Mouse (Mus musculus): ENCODE data around the gene Gm28635. TPM values are rescaled to one million over a fixed set of nuclear protein-coding genes. Genes with fewer than 3 reads are reported as not detected.

Gene Gm28635
- polyA plus RNA-seq, 1 experiment from 2014 or later, result not detected

- WGBS, result 59% methylated on average over 3 of the region's 3 CpGs
Observed at GRCm38 (mm10) chr2:84660253-84660652, 17.6 kb downstream of the Gm28635 start.

GRCm38 (mm10) chr2:84658806-84659205 is 19.0 kb downstream of the Gm28635 start, which contains the start of gene Btbd18:
Gene Btbd18, plus strand, starts transcription at chr2:84659079.
- 91% methylated on average over 32 of the region's 32 CpGs for WGBS
- H3K27me3 ChIP-seq (ENCODE audit: control insufficient read depth, insufficient read depth, low read length), result no peaks in the 10 kb centered on the region

More at GRCm38 (mm10) chr2:84660253-84660652, 17.6 kb downstream of the Gm28635 start:
- Histone ChIP-seq H3K9ac (ENCODE audit: low read length) (no peak overlapping the region), H3K4me3 (ENCODE audit: control insufficient read depth in 1 of 2, insufficient read depth in 1 of 2, low read depth in 1 of 2, low read length in 2 of 2) (no peak overlapping the region), H3K27me3 (ENCODE audit: control insufficient read depth, insufficient read depth, low read length) (no peaks in the 10 kb centered on the region), H3K4me2 (ENCODE audit: low read length) (no peak overlapping the region), H3K27ac (replicated peaks in 1 of 2; ENCODE audit: control insufficient read depth in 1 of 2, insufficient read depth in 1 of 2, low read depth in 2 of 2, low read length in 2 of 2) (no peak overlapping the region), H3K4me1 (ENCODE audit: control insufficient read depth in 2 of 2, insufficient read depth in 2 of 2, low read length in 2 of 2) (no peaks in the 10 kb centered on the region), H3K36me3 (ENCODE audit: control insufficient read depth, insufficient read depth, low read length) (no peaks in the 10 kb centered on the region), H3K9me3 (ENCODE audit: control insufficient read depth, low read length) (no peaks in the 10 kb centered on the region)
- no peak for ATAC-seq (ENCODE audit: insufficient number of reproducible peaks, insufficient read depth, low FRiP score, low read depth)

GRCm38 (mm10) chr2:84655864-84656263 is 22.0 kb downstream of the Gm28635 start:
- H3K9me3 ChIP-seq (ENCODE audit: control insufficient read depth, low read length), result no peaks in the 10 kb centered on the region
- H3K9ac ChIP-seq (ENCODE audit: low read length), result no peak overlapping the region
- H3K4me2 ChIP-seq (ENCODE audit: low read length), result no peak overlapping the region
- H3K36me3 ChIP-seq (ENCODE audit: control insufficient read depth, insufficient read depth, low read length), result no peaks in the 10 kb centered on the region
- no peak overlapping the region for H3K27ac ChIP-seq (replicated peaks in 1 of 2; ENCODE audit: control insufficient read depth in 1 of 2, insufficient read depth in 1 of 2, low read depth in 2 of 2, low read length in 2 of 2)
- no peak overlapping the region for H3K4me3 ChIP-seq (ENCODE audit: control insufficient read depth in 1 of 2, insufficient read depth in 1 of 2, low read depth in 1 of 2, low read length in 2 of 2)
- WGBS, result 58% methylated on average over 1 of the region's 1 CpGs
- ATAC-seq (ENCODE audit: insufficient number of reproducible peaks, insufficient read depth, low FRiP score, low read depth), result no peak
- no peaks in the 10 kb centered on the region for H3K27me3 ChIP-seq (ENCODE audit: control insufficient read depth, insufficient read depth, low read length)
- no peaks in the 10 kb centered on the region for H3K4me1 ChIP-seq (ENCODE audit: control insufficient read depth in 2 of 2, insufficient read depth in 2 of 2, low read length in 2 of 2)

More at GRCm38 (mm10) chr2:84658806-84659205, 19.0 kb downstream of the Gm28635 start, which contains the start of gene Btbd18:
- no peak within 1 kb of the TSS for H3K27ac ChIP-seq (replicated peaks in 1 of 2; ENCODE audit: control insufficient read depth in 1 of 2, insufficient read depth in 1 of 2, low read depth in 2 of 2, low read length in 2 of 2)
- no peak for ATAC-seq (ENCODE audit: insufficient number of reproducible peaks, insufficient read depth, low FRiP score, low read depth)
- H3K9ac ChIP-seq (ENCODE audit: low read length), result no peak within 1 kb of the TSS
- no peak within 1 kb of the TSS for H3K4me3 ChIP-seq (ENCODE audit: control insufficient read depth in 1 of 2, insufficient read depth in 1 of 2, low read depth in 1 of 2, low read length in 2 of 2)
- H3K4me1 ChIP-seq (ENCODE audit: control insufficient read depth in 2 of 2, insufficient read depth in 2 of 2, low read length in 2 of 2), result no peaks in the 10 kb centered on the region
- H3K9me3 ChIP-seq (ENCODE audit: control insufficient read depth, low read length), result no peaks in the 10 kb centered on the region
- H3K36me3 ChIP-seq (ENCODE audit: control insufficient read depth, insufficient read depth, low read length), result no peaks in the 10 kb centered on the region
- H3K4me2 ChIP-seq (ENCODE audit: low read length), result no peak within 1 kb of the TSS

DNA sequence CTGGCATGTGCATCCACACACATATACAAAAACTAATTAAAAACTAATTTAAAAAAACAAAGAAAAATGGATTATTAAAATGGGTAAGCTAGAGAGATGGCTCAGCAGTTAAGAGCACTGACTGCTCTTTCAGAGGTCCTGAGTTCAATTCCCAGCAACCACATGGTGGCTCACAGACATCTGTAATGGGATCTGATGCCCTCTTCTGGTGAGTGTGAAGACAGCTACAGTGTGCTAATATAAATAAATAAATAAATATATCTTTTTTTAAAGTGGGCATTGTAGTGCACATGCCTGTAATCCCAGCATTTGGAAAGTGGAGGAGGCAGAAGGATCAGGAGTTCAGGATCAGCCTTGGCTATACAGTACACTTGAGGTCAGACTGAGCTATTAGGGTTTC is 24.5 kb downstream of the Gm28635 start:
- no peaks in the 10 kb centered on the region for H3K4me1 ChIP-seq (ENCODE audit: control insufficient read depth in 2 of 2, insufficient read depth in 2 of 2, low read length in 2 of 2)
- H3K4me3 ChIP-seq (ENCODE audit: control insufficient read depth in 1 of 2, insufficient read depth in 1 of 2, low read depth in 1 of 2, low read length in 2 of 2), result no peak overlapping the region
- no peak overlapping the region for H3K9ac ChIP-seq (ENCODE audit: low read length)
- H3K27ac ChIP-seq (replicated peaks in 1 of 2; ENCODE audit: control insufficient read depth in 1 of 2, insufficient read depth in 1 of 2, low read depth in 2 of 2, low read length in 2 of 2), result no peak overlapping the region
- no peaks in the 10 kb centered on the region for H3K36me3 ChIP-seq (ENCODE audit: control insufficient read depth, insufficient read depth, low read length)
- ATAC-seq (ENCODE audit: insufficient number of reproducible peaks, insufficient read depth, low FRiP score, low read depth), result no peak
- H3K9me3 ChIP-seq (ENCODE audit: control insufficient read depth, low read length), result no peaks in the 10 kb centered on the region
- H3K4me2 ChIP-seq (ENCODE audit: low read length), result no peak overlapping the region
- no peaks in the 10 kb centered on the region for H3K27me3 ChIP-seq (ENCODE audit: control insufficient read depth, insufficient read depth, low read length)

- ATAC-seq (ENCODE audit: insufficient number of reproducible peaks, insufficient read depth, low FRiP score, low read depth), result peak; percentile 93
- Histone ChIP-seq H3K4me3 (ENCODE audit: control insufficient read depth in 1 of 2, insufficient read depth in 1 of 2, low read depth in 1 of 2, low read length in 2 of 2) (peak within 1 kb of the TSS; percentile 65 to 86), H3K4me1 (ENCODE audit: control insufficient read depth in 2 of 2, insufficient read depth in 2 of 2, low read length in 2 of 2) (peaks cover 3 to 24% of the 10 kb centered on the region in 2 experiments; a peak in 3 of 4 replicates), H3K27ac (replicated peaks in 1 of 2; ENCODE audit: control insufficient read depth in 1 of 2, insufficient read depth in 1 of 2, low read depth in 2 of 2, low read length in 2 of 2) (peak within 1 kb of the TSS; percentile 95 to 99), H3K9me3 (ENCODE audit: control insufficient read depth, low read length) (no peaks in the 10 kb centered on the region), H3K36me3 (ENCODE audit: control insufficient read depth, insufficient read depth, low read length) (no peaks in the 10 kb centered on the region), H3K27me3 (ENCODE audit: control insufficient read depth, insufficient read depth, low read length) (no peaks in the 10 kb centered on the region), H3K9ac (ENCODE audit: low read length) (peak within 1 kb of the TSS; percentile 86), H3K4me2 (ENCODE audit: low read length) (peak within 1 kb of the TSS; percentile 79)
- WGBS, result under 1% methylated on average over 15 of the region's 15 CpGs
Observed at GRCm38 (mm10) chr2:84650464-84651195, 27.2 kb downstream of the Gm28635 start, which contains the start of gene Ctnnd1. Gene Ctnnd1, minus strand, starts transcription at chr2:84650765.

- Histone ChIP-seq H3K27me3 (ENCODE audit: control insufficient read depth, insufficient read depth, low read length) (no peaks in the 10 kb centered on the region), H3K4me1 (ENCODE audit: control insufficient read depth in 2 of 2, insufficient read depth in 2 of 2, low read length in 2 of 2) (peaks cover 3 to 26% of the 10 kb centered on the region in 2 experiments; a peak in 3 of 4 replicates), H3K4me3 (ENCODE audit: control insufficient read depth in 1 of 2, insufficient read depth in 1 of 2, low read depth in 1 of 2, low read length in 2 of 2) (peak overlapping the region; percentile 65 to 86), H3K36me3 (ENCODE audit: control insufficient read depth, insufficient read depth, low read length) (no peaks in the 10 kb centered on the region), H3K27ac (replicated peaks in 1 of 2; ENCODE audit: control insufficient read depth in 1 of 2, insufficient read depth in 1 of 2, low read depth in 2 of 2, low read length in 2 of 2) (peak overlapping the region; percentile 95), H3K9ac (ENCODE audit: low read length) (peak overlapping the region; percentile 86), H3K4me2 (ENCODE audit: low read length) (peak overlapping the region; percentile 79), H3K9me3 (ENCODE audit: control insufficient read depth, low read length) (no peaks in the 10 kb centered on the region)
- no peak for ATAC-seq (ENCODE audit: insufficient number of reproducible peaks, insufficient read depth, low FRiP score, low read depth)
- WGBS, result 0% methylated on average over 10 of the region's 10 CpGs
Observed at GRCm38 (mm10) chr2:84649674-84650073, 28.2 kb downstream of the Gm28635 start.

- Histone ChIP-seq H3K36me3 (ENCODE audit: control insufficient read depth, insufficient read depth, low read length) (no peaks in the 10 kb centered on the region), H3K4me2 (ENCODE audit: low read length) (peak overlapping the region; percentile 79), H3K9me3 (ENCODE audit: control insufficient read depth, low read length) (no peaks in the 10 kb centered on the region), H3K27me3 (ENCODE audit: control insufficient read depth, insufficient read depth, low read length) (no peaks in the 10 kb centered on the region), H3K27ac (replicated peaks in 1 of 2; ENCODE audit: control insufficient read depth in 1 of 2, insufficient read depth in 1 of 2, low read depth in 2 of 2, low read length in 2 of 2) (peak overlapping the region; percentile 51 to 52; a peak in 2 of 4 replicates), H3K4me3 (ENCODE audit: control insufficient read depth in 1 of 2, insufficient read depth in 1 of 2, low read depth in 1 of 2, low read length in 2 of 2) (peak overlapping the region; percentile 45 to 65), H3K9ac (ENCODE audit: low read length) (peak overlapping the region; percentile 86), H3K4me1 (ENCODE audit: control insufficient read depth in 2 of 2, insufficient read depth in 2 of 2, low read length in 2 of 2) (peaks cover 6 to 37% of the 10 kb centered on the region in 2 experiments)
- no peak for ATAC-seq (ENCODE audit: insufficient number of reproducible peaks, insufficient read depth, low FRiP score, low read depth)
- 8% methylated on average over 6 of the region's 6 CpGs for WGBS
Observed at GRCm38 (mm10) chr2:84648369-84648768, 29.5 kb downstream of the Gm28635 start.
